Mouse (Mus musculus): Measurements from ENCODE around the gene Gpr27. TPM values are rescaled to one million over a fixed set of nuclear protein-coding genes. Genes with fewer than 3 reads are reported as not detected.

The Gpr27 gene
- polyA plus RNA-seq (2012; rRNA removed), result 5.4 and 9.8 TPM in 2 replicates

GRCm38 (mm10) chr6:99692206-99692915 is at the start of gene Gpr27:
Gpr27 (plus strand) TSS chr6:99692679.

GRCm38 (mm10) chr6:99666318-99667171 is 25.9 kb upstream of the Gpr27 start, which contains the start of the genes Eif4e3 and Gm20696:
Eif4e3 (minus strand) TSS chr6:99666771.
Gm20696 (minus strand) TSS chr6:99666797.

GRCm38 (mm10) chr6:99725971-99726561 is 33.6 kb downstream of the Gpr27 start, which contains the start of gene Prok2:
Prok2 (minus strand) TSS chr6:99726392.

Other genes starting within 250 kb of the Gpr27 start
- 51.1 and 70.4 TPM in 2 replicates for gene Foxp1, start 170.0 kb upstream of the Gpr27 start, polyA plus RNA-seq (2012; rRNA removed)
- gene Eif4e3, start 25.9 kb upstream of the Gpr27 start, polyA plus RNA-seq (2012; rRNA removed), result 14.6 and 14.8 TPM in 2 replicates
- 1.9 and 2.0 TPM in 2 replicates for gene Gm20696, start 25.9 kb upstream of the Gpr27 start, polyA plus RNA-seq (2012; rRNA removed)
- 0.12 TPM in 1 of 2 replicates, not detected in the other for gene Prok2, start 33.7 kb downstream of the Gpr27 start, polyA plus RNA-seq (2012; rRNA removed)

Measured in central nervous system, embryonic 11.5 days (tissue).